Mouse (Mus musculus): Measurements from ENCODE around the gene Birc2. TPM values are rescaled to one million over a fixed set of nuclear protein-coding genes. Genes with fewer than 3 reads are reported as not detected.
A peak's percentile ranks its signal among the peaks of the same experiment; 100 is the strongest.
"Not testable (repeated sequence)": the region's sequence is repeated elsewhere in the genome, so short reads cannot be mapped to it uniquely, and the experiment has no call there.

Gene Birc2
- polyA plus RNA-seq, 1 experiment from 2014 or later: 15.6 TPM

- Histone ChIP-seq H3K4me2 (no peak overlapping the region), H3K27ac (no peak overlapping the region), H3K4me3 (no peak overlapping the region), H3K4me1 (peaks cover 28% of the 10 kb centered on the region), H3K9me3 (replicated peaks) (no peaks in the 10 kb centered on the region), H3K27me3 (replicated peaks) (no peaks in the 10 kb centered on the region), H3K36me3 (peaks cover 16% of the 10 kb centered on the region), H3K9ac (no peak overlapping the region)
- WGBS (ENCODE audit: insufficient replicate concordance): 61% methylated on average over 3 of the region's 3 CpGs
- no peak for ATAC-seq
These were observed 31.1 kb upstream of the Birc2 start for GRCm38 (mm10) chr9:7867981-7868380.

DNA sequence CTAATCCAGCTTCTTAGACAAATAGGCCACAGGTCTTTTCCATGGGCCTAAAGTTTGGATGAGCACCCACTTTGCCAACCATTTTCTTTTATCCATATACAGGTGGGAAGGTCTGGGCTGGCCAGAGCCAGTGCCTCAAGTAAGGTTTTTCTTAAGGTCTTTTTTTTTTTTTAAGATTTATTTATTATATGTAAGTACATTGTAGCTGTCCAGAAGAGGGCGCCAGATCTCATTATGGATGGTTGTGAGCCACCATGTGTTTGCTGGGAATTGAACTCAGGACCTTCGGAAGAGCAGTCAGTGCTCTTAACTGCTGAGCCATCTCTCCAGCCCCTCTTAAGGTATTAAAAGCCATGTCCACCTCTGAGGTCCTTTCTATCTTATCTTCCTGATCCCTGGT is 30.1 kb upstream of the Birc2 start:
- H3K36me3 ChIP-seq: peaks cover 16% of the 10 kb centered on the region
- 80% methylated on average over 2 of the region's 2 CpGs for WGBS (ENCODE audit: insufficient replicate concordance)
- H3K4me3 ChIP-seq; H3K4me2 ChIP-seq; ATAC-seq; H3K9me3 ChIP-seq (replicated peaks); H3K9ac ChIP-seq; H3K27me3 ChIP-seq (replicated peaks); H3K27ac ChIP-seq: not testable (repeated sequence)
- H3K4me1 ChIP-seq: peaks cover 21% of the 10 kb centered on the region

DNA sequence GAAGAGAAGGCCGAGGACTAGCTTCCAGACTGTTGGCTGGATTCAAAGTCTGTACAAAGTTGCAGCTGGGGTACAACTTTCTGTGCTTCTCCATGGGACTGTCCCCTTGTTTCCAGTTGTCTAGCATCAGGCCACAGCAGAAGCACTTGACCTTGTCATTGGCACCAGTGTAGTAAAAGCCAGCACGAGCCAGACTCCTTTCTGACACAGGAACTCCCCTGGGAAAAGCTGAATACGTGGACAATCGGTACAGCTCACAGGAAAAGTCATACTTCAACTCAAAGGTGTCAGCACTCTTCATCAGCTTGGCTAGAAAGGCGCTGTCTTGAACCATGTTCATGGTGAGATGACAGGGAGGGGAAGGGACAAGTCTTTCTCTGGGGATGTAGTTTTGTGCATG is 24.1 kb upstream of the Birc2 start:
- Histone ChIP-seq H3K4me3 (no peak overlapping the region), H3K4me2 (no peak overlapping the region), H3K4me1 (no peaks in the 10 kb centered on the region), H3K27me3 (replicated peaks) (no peaks in the 10 kb centered on the region), H3K27ac (no peak overlapping the region), H3K36me3 (peaks cover 21% of the 10 kb centered on the region), H3K9ac (no peak overlapping the region), H3K9me3 (replicated peaks) (no peaks in the 10 kb centered on the region)
- 70% methylated on average over 5 of the region's 5 CpGs for WGBS (ENCODE audit: insufficient replicate concordance)
- no peak for ATAC-seq

DNA sequence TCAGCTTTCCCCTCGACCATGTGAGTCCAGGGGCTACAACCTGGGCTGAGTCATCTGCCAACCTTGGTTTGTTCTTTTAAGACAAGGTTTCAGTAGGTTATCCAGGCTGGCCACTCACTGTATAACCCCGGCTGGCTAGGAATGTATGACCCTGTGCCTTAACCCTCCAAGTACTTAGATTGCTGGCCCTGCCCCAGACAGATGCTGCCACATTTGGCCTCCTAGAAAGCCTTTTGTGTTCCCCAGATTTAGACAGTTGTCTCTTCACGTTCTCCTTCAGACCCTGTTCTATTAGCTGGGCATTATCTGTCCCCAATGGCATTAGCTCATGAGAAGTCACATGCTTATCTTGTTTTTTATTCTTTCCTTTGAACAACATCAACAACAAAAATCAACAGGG is 19.0 kb upstream of the Birc2 start:
- no peak for ATAC-seq
- 46% methylated on average over 3 of the region's 3 CpGs for WGBS (ENCODE audit: insufficient replicate concordance)
- no peak overlapping the region for H3K4me2 ChIP-seq

GRCm38 (mm10) chr9:7855374-7855773 is 18.5 kb upstream of the Birc2 start:
- no peak overlapping the region for H3K27ac ChIP-seq
- WGBS (ENCODE audit: insufficient replicate concordance): 31% methylated on average over 1 of the region's 1 CpGs

More for the DNA sequence above, 19.0 kb upstream of the Birc2 start:
- no peak overlapping the region for H3K9ac ChIP-seq
- H3K27me3 ChIP-seq (replicated peaks): no peaks in the 10 kb centered on the region
- no peak overlapping the region for H3K27ac ChIP-seq
- H3K36me3 ChIP-seq: peaks cover 33% of the 10 kb centered on the region
- H3K4me1 ChIP-seq: 0 out of 2 replicates have a peak, but pooled peaks cover 4% of the 10 kb centered on the region
- no peaks in the 10 kb centered on the region for H3K9me3 ChIP-seq (replicated peaks)
- H3K4me3 ChIP-seq: no peak overlapping the region

DNA sequence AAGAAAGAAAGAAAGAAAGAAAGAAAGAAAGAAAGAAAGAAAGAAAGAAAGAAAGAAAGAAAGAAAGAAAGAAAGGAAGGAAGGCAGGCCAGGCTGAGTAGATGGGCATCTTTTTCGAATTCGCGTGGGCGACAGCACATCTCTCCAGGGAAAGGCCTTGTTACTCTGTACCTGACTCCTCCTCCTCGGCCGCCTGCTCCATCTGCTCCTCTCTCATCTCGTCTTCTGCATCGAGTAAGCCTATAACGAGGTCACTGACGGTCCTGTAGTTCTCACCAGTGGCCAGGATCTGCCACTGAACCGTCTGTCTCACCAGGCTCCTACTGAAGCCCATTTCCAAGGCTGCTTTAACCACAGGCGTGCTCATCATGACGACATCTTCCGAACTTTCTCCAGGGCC is 17.3 kb upstream of the Birc2 start:
- peaks cover 33% of the 10 kb centered on the region for H3K36me3 ChIP-seq
- H3K9ac ChIP-seq; H3K27me3 ChIP-seq (replicated peaks); H3K9me3 ChIP-seq (replicated peaks); ATAC-seq; H3K27ac ChIP-seq; H3K4me1 ChIP-seq; H3K4me2 ChIP-seq; H3K4me3 ChIP-seq: not testable (repeated sequence)
- 74% methylated on average over 14 of the region's 14 CpGs for WGBS (ENCODE audit: insufficient replicate concordance)

More at GRCm38 (mm10) chr9:7855374-7855773, 18.5 kb upstream of the Birc2 start:
- peaks cover 31% of the 10 kb centered on the region for H3K36me3 ChIP-seq
- H3K9me3 ChIP-seq (replicated peaks): no peaks in the 10 kb centered on the region
- H3K4me1 ChIP-seq: 0 out of 2 replicates have a peak, but pooled peaks cover 4% of the 10 kb centered on the region
- no peak overlapping the region for H3K9ac ChIP-seq
- H3K27me3 ChIP-seq (replicated peaks): no peaks in the 10 kb centered on the region
- no peak for ATAC-seq
- H3K4me2 ChIP-seq: no peak overlapping the region
- H3K4me3 ChIP-seq: no peak overlapping the region

- H3K27me3 ChIP-seq (replicated peaks): no peaks in the 10 kb centered on the region
- peaks cover 41% of the 10 kb centered on the region for H3K36me3 ChIP-seq
- no peak overlapping the region for H3K4me3 ChIP-seq
- H3K9ac ChIP-seq: no peak overlapping the region
- H3K9me3 ChIP-seq (replicated peaks): no peaks in the 10 kb centered on the region
- 58% methylated on average over 4 of the region's 4 CpGs for WGBS (ENCODE audit: insufficient replicate concordance)
- no peak for ATAC-seq
- no peak overlapping the region for H3K4me2 ChIP-seq
- no peak overlapping the region for H3K27ac ChIP-seq
- 0 out of 2 replicates have a peak, but pooled peaks cover 4% of the 10 kb centered on the region for H3K4me1 ChIP-seq
These were observed 15.7 kb upstream of the Birc2 start for GRCm38 (mm10) chr9:7852346-7853230.

DNA sequence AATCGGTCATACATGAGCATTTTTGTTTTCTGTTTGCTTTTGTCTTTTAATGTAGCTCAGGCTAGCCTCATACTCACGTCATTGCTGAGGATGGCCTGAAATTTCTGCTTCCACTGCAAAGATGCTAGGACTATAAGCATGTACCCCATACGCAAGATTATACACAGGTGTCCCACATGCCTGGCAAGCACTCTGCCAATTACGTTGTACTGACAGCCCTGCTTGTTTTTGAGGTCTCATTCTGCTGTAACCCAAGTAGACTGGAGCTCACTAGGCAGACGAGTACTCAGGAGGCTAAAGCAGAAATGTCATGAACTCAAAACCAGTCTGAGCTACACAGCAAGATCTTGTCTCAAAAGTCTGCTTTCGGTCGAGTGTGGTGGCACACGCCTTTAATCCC is 15.0 kb upstream of the Birc2 start:
- 0 out of 2 replicates have a peak, but pooled peaks cover 4% of the 10 kb centered on the region for H3K4me1 ChIP-seq
- 77% methylated on average over 8 of the region's 8 CpGs for WGBS (ENCODE audit: insufficient replicate concordance)
- H3K27me3 ChIP-seq (replicated peaks): no peaks in the 10 kb centered on the region
- no peak overlapping the region for H3K9ac ChIP-seq
- no peak overlapping the region for H3K27ac ChIP-seq
- no peaks in the 10 kb centered on the region for H3K9me3 ChIP-seq (replicated peaks)
- no peak overlapping the region for H3K4me2 ChIP-seq
- peaks cover 36% of the 10 kb centered on the region for H3K36me3 ChIP-seq
- H3K4me3 ChIP-seq: no peak overlapping the region
- ATAC-seq: no peak

GRCm38 (mm10) chr9:7848191-7848590 is 11.3 kb upstream of the Birc2 start:
- 86% methylated on average over 18 of the region's 18 CpGs for WGBS (ENCODE audit: insufficient replicate concordance)
- H3K4me3 ChIP-seq: no peak overlapping the region
- H3K9me3 ChIP-seq (replicated peaks): no peaks in the 10 kb centered on the region
- peaks cover 25% of the 10 kb centered on the region for H3K36me3 ChIP-seq
- H3K27ac ChIP-seq: no peak overlapping the region
- H3K27me3 ChIP-seq (replicated peaks): no peaks in the 10 kb centered on the region
- no peak for ATAC-seq
- no peaks in the 10 kb centered on the region for H3K4me1 ChIP-seq
- no peak overlapping the region for H3K4me2 ChIP-seq
- H3K9ac ChIP-seq: no peak overlapping the region

- no peak overlapping the region for H3K27ac ChIP-seq
- no peaks in the 10 kb centered on the region for H3K9me3 ChIP-seq (replicated peaks)
- H3K4me1 ChIP-seq: no peaks in the 10 kb centered on the region
- H3K36me3 ChIP-seq: peaks cover 18% of the 10 kb centered on the region
- H3K27me3 ChIP-seq (replicated peaks): no peaks in the 10 kb centered on the region
- no peak overlapping the region for H3K4me2 ChIP-seq
- ATAC-seq: no peak
- H3K4me3 ChIP-seq: no peak overlapping the region
- WGBS (ENCODE audit: insufficient replicate concordance): 53% methylated on average over 1 of the region's 1 CpGs
- H3K9ac ChIP-seq: no peak overlapping the region
These were observed 9.9 kb upstream of the Birc2 start for GRCm38 (mm10) chr9:7846667-7847199.

DNA sequence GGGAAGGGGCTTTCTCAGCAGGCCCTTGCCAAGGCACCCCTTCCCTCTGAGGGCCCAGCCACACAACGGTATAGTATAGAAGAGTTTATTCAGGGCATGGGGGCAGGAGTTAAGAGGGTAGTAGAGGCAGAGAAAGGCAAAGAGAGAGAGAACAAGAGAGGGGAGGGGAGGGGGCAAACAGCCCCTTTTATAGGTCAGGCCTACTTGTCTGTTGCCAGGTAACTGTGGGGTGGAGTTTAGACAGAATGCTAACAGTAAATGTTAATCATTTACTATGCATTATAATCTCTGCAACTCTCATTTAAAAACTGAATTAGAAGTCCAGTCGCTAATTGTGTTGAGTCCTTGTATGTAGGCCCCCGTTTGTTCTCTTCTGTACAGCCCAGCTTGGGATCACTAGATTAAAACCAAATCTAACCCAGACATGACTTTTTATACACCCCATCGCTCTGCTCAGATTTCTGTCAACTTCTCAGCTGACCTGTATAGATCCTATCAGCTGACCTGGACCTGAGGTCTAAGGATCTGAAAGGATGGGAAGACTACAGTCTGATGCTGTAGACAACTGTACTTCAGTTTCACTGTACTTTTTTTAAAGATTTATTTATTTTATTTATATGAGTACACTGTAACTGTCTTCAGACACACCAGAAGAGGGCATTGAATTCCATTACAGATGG is 8.5 kb upstream of the Birc2 start:
- Histone ChIP-seq H3K4me2 (no peak overlapping the region), H3K36me3 (peaks cover 16% of the 10 kb centered on the region), H3K27me3 (replicated peaks) (no peaks in the 10 kb centered on the region), H3K4me1 (no peaks in the 10 kb centered on the region), H3K27ac (no peak overlapping the region), H3K9ac (no peak overlapping the region), H3K4me3 (no peak overlapping the region), H3K9me3 (replicated peaks) (no peaks in the 10 kb centered on the region)
- WGBS (ENCODE audit: insufficient replicate concordance): 60% methylated on average over 4 of the region's 4 CpGs
- ATAC-seq: 0 out of 2 replicates have a peak, but pooled peaks have one; percentile 33

GRCm38 (mm10) chr9:7841221-7841620 is 4.4 kb upstream of the Birc2 start:
- no peaks in the 10 kb centered on the region for H3K9me3 ChIP-seq (replicated peaks)
- H3K4me3 ChIP-seq: no peak overlapping the region
- no peak overlapping the region for H3K27ac ChIP-seq
- peaks cover 7% of the 10 kb centered on the region for H3K4me1 ChIP-seq
- ATAC-seq: no peak
- H3K9ac ChIP-seq: no peak overlapping the region
- no peaks in the 10 kb centered on the region for H3K27me3 ChIP-seq (replicated peaks)
- WGBS (ENCODE audit: insufficient replicate concordance): 69% methylated on average over 6 of the region's 6 CpGs
- no peaks in the 10 kb centered on the region for H3K36me3 ChIP-seq
- no peak overlapping the region for H3K4me2 ChIP-seq

Data from liver, embryonic 12.5 days (tissue).